Mouse (Mus musculus) erythroblast, embryonic 14.5 days (primary cell): Measurements from ENCODE around the gene Crnkl1. TPM values are rescaled to one million over a fixed set of nuclear protein-coding genes. Genes with fewer than 3 reads are reported as not detected.

Experiments
- H3K27me3 ChIP-seq: 2 replicates; pipeline ENCODE4 v1.6.1; 2012; ENCODE audit warnings: inconsistent platforms; ENCODE audit not compliant: control insufficient read depth
- H3K36me3 ChIP-seq: 2 replicates; pipeline ENCODE4 v1.6.1; 2012; ENCODE audit warnings: mild to moderate bottlenecking, inconsistent platforms; ENCODE audit not compliant: control insufficient read depth
- H3K4me1 ChIP-seq: 2 replicates; pipeline ENCODE4 v1.6.1; 2012; ENCODE audit warnings: inconsistent platforms; ENCODE audit not compliant: control insufficient read depth
- H3K4me3 ChIP-seq: replicated peaks from 2 replicates; pipeline ENCODE3; 2012; ENCODE audit warnings: moderate library complexity, mild to moderate bottlenecking, inconsistent platforms
- H3K9me3 ChIP-seq: 2 replicates; pipeline ENCODE4 v1.6.1; 2012; ENCODE audit warnings: low read length, inconsistent platforms, mixed read lengths; ENCODE audit not compliant: control insufficient read depth
- GATA1 ChIP-seq: IDR thresholded peaks from 2 replicates; pipeline ENCODE4 v1.6.1; 2012; ENCODE audit warnings: low read length, inconsistent platforms, mixed read lengths
- TAL1 ChIP-seq: IDR thresholded peaks from 3 replicates; pipeline ENCODE4 v1.6.1; 2012; ENCODE audit warnings: low read length, inconsistent platforms, mixed read lengths
- polyA plus RNA-seq: library from polyadenylated mRNA; stranded (reverse); fragments of >175 nt; gene quantifications from 2 replicates; pipeline ENCODE4 v1.2.3, GENCODE M21; 2012

The Crnkl1 gene
- polyA plus RNA-seq, 1 experiment: 0.37 TPM

DNA sequence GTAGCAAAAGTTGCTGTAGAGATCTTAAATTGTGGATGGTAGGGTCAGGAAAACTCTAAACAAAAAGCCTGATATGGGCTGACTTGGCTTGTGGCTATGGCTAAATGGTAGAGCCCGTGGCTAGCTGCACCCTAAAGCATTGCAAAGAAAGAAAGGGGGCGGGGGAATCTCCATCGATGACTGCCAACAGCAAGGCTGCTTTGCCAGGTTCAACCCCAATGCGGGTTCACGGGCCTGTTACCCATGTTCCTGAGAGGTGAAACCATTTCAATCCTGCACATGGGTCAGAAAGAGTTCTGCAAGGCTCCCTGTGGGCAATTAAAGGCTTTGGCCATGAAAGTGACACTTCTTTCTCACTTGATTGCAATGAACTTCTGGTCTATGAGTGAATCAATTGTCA lies 52.9 kb downstream of the Crnkl1 start:
- no peaks in the 10 kb centered on the region for H3K4me1 ChIP-seq
- no peaks in the 10 kb centered on the region for H3K9me3 ChIP-seq
- no peak for TF ChIP-seq GATA1
- no peak for TF ChIP-seq TAL1
- no peaks in the 10 kb centered on the region for H3K36me3 ChIP-seq
- H3K4me3 ChIP-seq: no peak overlapping the region
- no peaks in the 10 kb centered on the region for H3K27me3 ChIP-seq

DNA sequence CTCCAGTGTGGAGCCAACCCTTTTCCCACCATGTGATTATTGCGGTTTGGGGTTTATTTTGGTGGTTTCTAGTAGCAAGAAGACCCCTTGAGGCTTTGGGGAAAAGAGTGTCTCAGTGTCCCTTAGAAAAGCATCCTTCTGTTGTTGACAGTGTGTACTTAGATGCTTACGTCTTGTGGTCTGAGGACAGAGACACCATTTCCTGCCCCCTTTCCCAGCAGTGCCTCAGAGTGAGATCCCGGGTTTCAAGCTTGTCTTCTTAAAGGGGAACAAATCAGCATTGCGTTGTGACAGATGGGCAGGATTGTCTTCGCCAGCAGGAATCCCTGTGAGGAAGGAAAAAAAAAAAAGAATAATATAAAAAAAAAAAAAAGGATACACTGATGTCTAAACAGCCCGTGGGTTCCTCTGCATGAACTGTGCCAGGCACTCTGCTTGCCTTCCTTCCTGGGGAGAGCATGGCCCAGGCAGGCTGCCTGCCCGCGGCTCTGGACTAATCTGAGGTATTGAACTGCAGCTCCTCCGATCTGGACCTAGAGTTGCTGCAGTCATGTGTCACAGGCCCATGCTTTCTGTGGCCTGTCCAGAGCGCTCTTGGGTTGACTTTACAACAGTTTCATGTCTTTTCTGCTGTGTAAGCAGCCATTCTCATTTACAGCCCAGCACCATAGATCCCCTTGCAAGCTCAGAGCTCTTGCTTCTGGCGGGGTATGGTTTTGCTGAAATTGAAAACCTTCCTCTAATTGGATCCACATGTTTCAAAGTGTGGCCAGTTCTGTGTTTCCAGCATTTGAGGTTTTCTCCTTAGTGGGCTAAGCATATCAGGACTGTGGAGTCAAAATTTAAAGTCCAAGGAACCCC lies 53.7 kb downstream of the Crnkl1 start:
- Histone ChIP-seq H3K9me3 (no peaks in the 10 kb centered on the region), H3K27me3 (no peaks in the 10 kb centered on the region), H3K4me3 (no peak overlapping the region), H3K36me3 (no peaks in the 10 kb centered on the region), H3K4me1 (no peaks in the 10 kb centered on the region)
- TF ChIP-seq TAL1 (no peak), GATA1 (no peak)

DNA sequence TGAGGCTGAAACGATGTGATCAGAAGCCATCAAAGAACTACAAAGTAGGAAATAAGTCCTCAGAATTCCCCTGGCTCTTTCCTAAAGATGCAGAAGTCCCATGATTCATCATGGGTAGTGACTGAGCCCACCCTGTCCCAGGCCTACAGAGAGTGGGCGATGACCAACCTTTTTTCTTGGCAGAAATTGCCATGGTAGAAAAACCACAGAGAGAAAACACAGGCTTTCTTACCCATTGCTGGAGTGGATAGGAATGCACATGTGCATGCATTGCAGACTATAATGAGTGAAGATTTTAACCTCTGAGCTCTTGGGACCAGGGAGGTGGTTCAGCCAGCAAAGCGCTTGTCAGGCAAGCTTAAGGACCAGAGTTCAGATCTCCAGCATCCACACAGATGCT lies 57.6 kb downstream of the Crnkl1 start:
- H3K9me3 ChIP-seq: no peaks in the 10 kb centered on the region
- no peaks in the 10 kb centered on the region for H3K4me1 ChIP-seq
- H3K27me3 ChIP-seq: no peaks in the 10 kb centered on the region
- TF ChIP-seq TAL1: no peak
- no peak for TF ChIP-seq GATA1
- no peaks in the 10 kb centered on the region for H3K36me3 ChIP-seq
- H3K4me3 ChIP-seq: no peak overlapping the region

DNA sequence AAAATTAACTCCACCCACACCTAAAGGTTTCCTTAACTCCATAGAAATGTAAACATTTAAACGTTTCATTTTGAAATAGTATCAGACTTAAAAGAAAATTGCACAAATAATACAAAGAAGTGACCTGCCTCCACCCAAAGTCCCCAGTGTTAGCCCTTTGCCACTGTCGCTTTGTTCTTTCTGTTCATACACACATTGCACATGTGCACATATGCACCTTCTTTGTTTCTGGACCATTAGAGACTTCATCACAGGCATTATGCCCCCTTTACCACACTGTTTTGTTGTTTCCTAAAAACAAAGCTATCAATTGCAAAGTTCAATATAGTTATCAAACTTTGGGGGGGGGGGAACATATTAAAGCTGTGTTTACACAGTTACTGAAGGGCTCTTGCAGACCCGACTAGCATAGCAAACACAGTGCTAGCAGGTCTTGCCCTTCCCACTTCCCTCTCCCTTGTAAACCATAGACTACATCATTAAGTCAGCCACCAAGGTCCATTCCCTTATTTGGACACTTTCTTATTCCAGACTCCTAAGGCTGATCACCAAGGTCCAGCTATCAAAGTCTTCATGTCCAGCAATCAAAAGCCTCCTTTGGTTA lies 59.8 kb downstream of the Crnkl1 start:
- Histone ChIP-seq H3K4me1 (no peaks in the 10 kb centered on the region), H3K36me3 (no peaks in the 10 kb centered on the region)
- TF ChIP-seq GATA1 (no peak), TAL1 (no peak)

DNA sequence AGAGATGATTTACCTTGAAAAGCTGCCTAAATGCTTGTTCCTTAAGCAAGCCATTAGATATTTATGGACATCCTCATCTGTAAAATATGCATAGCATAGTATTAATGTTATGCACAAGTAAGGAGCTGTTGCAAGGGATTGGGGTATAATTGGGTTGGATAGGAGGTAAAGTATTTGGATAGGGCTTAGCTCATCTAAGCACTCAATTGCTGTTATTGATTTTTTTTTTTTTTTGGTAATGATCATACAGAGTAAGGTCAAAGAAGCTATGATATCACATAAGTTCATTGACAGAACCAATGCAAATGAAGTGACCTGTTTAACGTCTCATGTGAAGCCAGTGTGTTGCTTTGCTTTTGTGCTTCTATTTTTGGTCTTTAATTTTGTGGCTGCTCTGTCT lies 60.9 kb downstream of the Crnkl1 start:
- H3K27me3 ChIP-seq: no peaks in the 10 kb centered on the region
- H3K36me3 ChIP-seq: no peaks in the 10 kb centered on the region
- no peak overlapping the region for H3K4me3 ChIP-seq
- no peaks in the 10 kb centered on the region for H3K4me1 ChIP-seq
- H3K9me3 ChIP-seq: no peaks in the 10 kb centered on the region; the same call in 1 of the 2 replicates
- no peak for TF ChIP-seq GATA1
- TF ChIP-seq TAL1: no peak

More for the DNA sequence above, 59.8 kb downstream of the Crnkl1 start:
- Histone ChIP-seq H3K27me3 (no peaks in the 10 kb centered on the region), H3K9me3 (no peaks in the 10 kb centered on the region), H3K4me3 (no peak overlapping the region)

DNA sequence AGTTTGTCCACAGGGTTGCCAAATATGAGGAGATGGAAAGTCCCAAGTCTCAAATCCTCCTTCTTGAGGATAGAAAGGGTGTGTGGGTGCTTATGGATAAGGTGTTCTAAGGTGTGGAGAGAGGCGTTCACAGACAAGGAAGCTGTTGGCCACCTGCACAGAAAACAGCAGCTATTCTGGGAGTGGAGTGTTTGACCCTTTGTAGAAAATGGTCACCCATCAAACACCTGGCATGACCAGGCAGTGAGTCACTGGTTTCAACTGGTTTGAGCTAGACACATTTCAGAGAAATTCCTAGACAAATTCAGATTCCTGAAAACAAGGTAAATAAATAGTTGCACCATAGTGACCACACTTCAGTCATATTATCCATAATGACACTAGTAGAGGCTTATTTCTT lies 62.7 kb downstream of the Crnkl1 start:
- TF ChIP-seq TAL1 (no peak), GATA1 (no peak)
- Histone ChIP-seq H3K36me3 (no peaks in the 10 kb centered on the region), H3K9me3 (peaks cover 14% of the 10 kb centered on the region), H3K4me1 (no peaks in the 10 kb centered on the region), H3K4me3 (no peak overlapping the region), H3K27me3 (no peaks in the 10 kb centered on the region)

DNA sequence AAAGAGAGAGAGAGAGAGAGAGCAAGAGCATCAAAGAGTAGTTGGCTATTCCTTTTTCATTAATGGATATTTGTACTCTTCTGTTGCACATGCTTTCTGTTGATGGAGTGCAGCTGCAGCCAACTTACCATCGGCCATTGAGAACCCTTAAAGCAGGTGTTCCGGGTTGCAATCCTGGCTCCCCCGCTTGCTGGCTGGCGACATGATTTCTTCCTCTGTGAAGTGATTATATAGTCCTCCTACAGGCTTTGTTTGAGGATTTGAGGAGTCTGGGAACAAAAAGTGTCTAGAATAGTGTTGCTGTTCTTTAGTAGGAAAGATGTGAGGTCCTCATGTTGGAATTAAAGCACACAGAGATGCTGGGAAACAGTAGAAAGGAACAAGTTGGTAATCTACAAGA lies 63.5 kb downstream of the Crnkl1 start:
- Histone ChIP-seq H3K4me3 (no peak overlapping the region), H3K36me3 (no peaks in the 10 kb centered on the region), H3K27me3 (no peaks in the 10 kb centered on the region), H3K4me1 (no peaks in the 10 kb centered on the region), H3K9me3 (peaks cover 20% of the 10 kb centered on the region)
- TF ChIP-seq GATA1: no peak
- no peak for TF ChIP-seq TAL1

Other genes with a start within 250 kb of the Crnkl1 start
- 2.0 and 3.2 TPM in 2 replicates for gene Naa20, start 32.9 kb downstream of the Crnkl1 start, polyA plus RNA-seq
- not detected in 2 replicates for gene Cfap61, start 230 bp downstream of the Crnkl1 start, polyA plus RNA-seq